Comparison of ENCODE assay signal across 1 mouse cellular context in the genomic region with DNA sequence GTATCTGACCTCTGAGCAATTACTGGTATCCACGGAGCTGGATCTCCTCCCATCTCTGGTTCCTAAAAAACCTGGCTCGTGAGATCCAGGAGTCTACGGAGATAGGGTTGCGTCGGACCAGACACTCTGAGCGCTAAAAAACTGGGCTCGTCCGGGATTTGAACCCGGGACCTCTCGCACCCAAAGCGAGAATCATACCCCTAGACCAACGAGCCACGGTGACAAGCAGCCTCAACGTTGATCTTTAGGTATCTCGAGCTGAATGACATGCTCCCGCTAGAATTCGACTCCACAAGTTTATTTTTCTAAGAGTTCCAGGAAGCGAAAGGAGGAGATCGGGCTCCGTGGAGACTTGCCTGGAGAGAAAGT.
TF ChIP-seq lines count a peak whose summit lies in the region.

No protein-coding gene starts in this region.

TF ChIP-seq in myocyte, 11 proteins besides CTCF, POLR2A, EP300 and RAD21 (continued from another document):
- TF ChIP-seq TCF12 (IDR thresholded peaks at IDR 0.05; ENCODE audit: insufficient read depth, poor library complexity, severe bottlenecking): no peak
- peak; percentile 61 for TF ChIP-seq E2F4 (IDR thresholded peaks at IDR 0.05; ENCODE audit: insufficient read depth)
- no peak for TF ChIP-seq MYOG (IDR thresholded peaks at IDR 0.05; ENCODE audit: control insufficient read depth in 1 of 3, insufficient read depth in 1 of 3, insufficient read length in 2 of 3, low read depth in 2 of 3)
